Mouse (Mus musculus) hindbrain, embryonic 10.5 days (tissue): ENCODE results near the gene Sh3rf1. TPM values are rescaled to one million over a fixed set of nuclear protein-coding genes. Genes with fewer than 3 reads are reported as not detected.
"Not testable (repeated sequence)": the region's sequence is repeated elsewhere in the genome, so short reads cannot be mapped to it uniquely, and the experiment has no call there.

Experiments
- DNase-seq: peaks from one replicate; pipeline ENCODE4 v3.0.0-alpha.2; 2017; ENCODE audit warnings: low spot score
- H3K27ac ChIP-seq: fragments of 300-500 bp; sonication (generic); 2 replicates; pipeline ENCODE4 v1.5.1; 2016; ENCODE audit warnings: mild to moderate bottlenecking, moderate library complexity
- H3K27me3 ChIP-seq: fragments of 300-500 bp; sonication (generic); 2 replicates; pipeline ENCODE4 v1.6.1; 2016; ENCODE audit warnings: mild to moderate bottlenecking; ENCODE audit not compliant: poor library complexity, insufficient read depth, severe bottlenecking
- H3K36me3 ChIP-seq: fragments of 300-500 bp; sonication (generic); 2 replicates; pipeline ENCODE4 v1.6.1; 2016; ENCODE audit warnings: mild to moderate bottlenecking, moderate library complexity
- H3K4me1 ChIP-seq: fragments of 300-500 bp; sonication (generic); replicated peaks from 2 replicates; pipeline ENCODE4 v1.6.1; 2016; ENCODE audit warnings: mild to moderate bottlenecking
- H3K4me3 ChIP-seq: fragments of 300-500 bp; sonication (generic); 2 replicates; pipeline ENCODE4 v1.5.1; 2016; ENCODE audit warnings: mild to moderate bottlenecking, moderate library complexity
- H3K9me3 ChIP-seq: fragments of 300-500 bp; sonication (generic); 2 replicates; pipeline ENCODE4 v1.6.1; 2016; ENCODE audit warnings: mild to moderate bottlenecking, moderate library complexity
- WGBS: fragments of 180-500 bp; shearing (Covaris S2); methylation state at CpG from one replicate; pipeline ENCODE4 v1.1.7; 2016; 5-methylcytosine and 5-hydroxymethylcytosine counted together
- polyA plus RNA-seq: library from polyadenylated mRNA; unstranded; fragments of >200 nt; fragmentation: Nextera tagmentation; extraction: Ambion mirVana; gene quantifications from 2 replicates; pipeline ENCODE4 v1.2.1, GENCODE M21; 2016

The Sh3rf1 gene
- polyA plus RNA-seq, 1 experiment from 2014 or later = 20.3 TPM

- Histone ChIP-seq H3K4me3 (peak overlapping the region; percentile 10; the same call in 1 of the 2 replicates), H3K36me3 (peaks cover 59% of the 10 kb centered on the region)
- 8% methylated on average over 7 of the region's 7 CpGs for WGBS
These were observed 163.0 kb downstream of the Sh3rf1 start for GRCm38 (mm10) chr8:61386645-61387044.

GRCm38 (mm10) chr8:61387501-61387963, 163.9 kb downstream of the Sh3rf1 start:
- Histone ChIP-seq H3K36me3 (peaks cover 56% of the 10 kb centered on the region), H3K27me3 (no peaks in the 10 kb centered on the region), H3K4me1 (peaks cover 56% of the 10 kb centered on the region), H3K4me3 (peak overlapping the region; percentile 28), H3K27ac (peak overlapping the region; percentile 89), H3K9me3 (no peaks in the 10 kb centered on the region)
- peak; percentile 65 for DNase-seq
- WGBS = 31% methylated on average over 6 of the region's 6 CpGs

More at GRCm38 (mm10) chr8:61386645-61387044, 163.0 kb downstream of the Sh3rf1 start:
- H3K9me3 ChIP-seq = no peaks in the 10 kb centered on the region
- peaks cover 56% of the 10 kb centered on the region for H3K4me1 ChIP-seq
- H3K27ac ChIP-seq = peak overlapping the region; percentile 89
- peak; percentile 82 for DNase-seq
- H3K27me3 ChIP-seq = no peaks in the 10 kb centered on the region

GRCm38 (mm10) chr8:61388341-61388740, 164.7 kb downstream of the Sh3rf1 start:
- no peaks in the 10 kb centered on the region for H3K9me3 ChIP-seq
- peak overlapping the region; percentile 89 for H3K27ac ChIP-seq
- H3K27me3 ChIP-seq = no peaks in the 10 kb centered on the region
- peaks cover 56% of the 10 kb centered on the region for H3K4me1 ChIP-seq
- no peak for DNase-seq
- peaks cover 56% of the 10 kb centered on the region for H3K36me3 ChIP-seq
- no peak overlapping the region for H3K4me3 ChIP-seq
- 85% methylated on average over 9 of the region's 9 CpGs for whole genome bisulfite sequencing

- Histone ChIP-seq H3K4me3 (no peak overlapping the region), H3K36me3 (peaks cover 53% of the 10 kb centered on the region), H3K4me1 (peaks cover 47% of the 10 kb centered on the region), H3K9me3 (no peaks in the 10 kb centered on the region), H3K27ac (peak overlapping the region; percentile 63), H3K27me3 (no peaks in the 10 kb centered on the region)
- WGBS = 70% methylated on average over 18 of the region's 18 CpGs
- DNase-seq = no peak
These were observed 166.8 kb downstream of the Sh3rf1 start for GRCm38 (mm10) chr8:61390307-61391057.

GRCm38 (mm10) chr8:61391058-61391434, 167.4 kb downstream of the Sh3rf1 start:
- peaks cover 53% of the 10 kb centered on the region for H3K36me3 ChIP-seq
- no peak for DNase-seq
- H3K9me3 ChIP-seq = no peaks in the 10 kb centered on the region
- H3K27ac ChIP-seq = peak overlapping the region; percentile 63
- 93% methylated on average over 13 of the region's 13 CpGs for WGBS
- peaks cover 41% of the 10 kb centered on the region for H3K4me1 ChIP-seq
- no peaks in the 10 kb centered on the region for H3K27me3 ChIP-seq
- H3K4me3 ChIP-seq = no peak overlapping the region

GRCm38 (mm10) chr8:61397139-61397538, 173.5 kb downstream of the Sh3rf1 start:
- Histone ChIP-seq H3K36me3 (peaks cover 42% of the 10 kb centered on the region), H3K27ac (no peak overlapping the region), H3K27me3 (no peaks in the 10 kb centered on the region), H3K9me3 (no peaks in the 10 kb centered on the region), H3K4me1 (no peaks in the 10 kb centered on the region), H3K4me3 (no peak overlapping the region)
- 88% methylated on average over 2 of the region's 2 CpGs for WGBS
- no peak for DNase-seq

GRCm38 (mm10) chr8:61397755-61398154, 174.1 kb downstream of the Sh3rf1 start:
- Histone ChIP-seq H3K36me3 (peaks cover 36% of the 10 kb centered on the region), H3K27me3 (no peaks in the 10 kb centered on the region), H3K4me1 (peaks cover 3% of the 10 kb centered on the region), H3K4me3 (no peak overlapping the region), H3K27ac (no peak overlapping the region), H3K9me3 (no peaks in the 10 kb centered on the region)
- WGBS = 96% methylated on average over 7 of the region's 7 CpGs
- no peak for DNase-seq

- Histone ChIP-seq H3K36me3 (no peaks in the 10 kb centered on the region), H3K9me3 (no peaks in the 10 kb centered on the region), H3K27me3 (no peaks in the 10 kb centered on the region), H3K27ac (peak overlapping the region; percentile 81), H3K4me3 (no peak overlapping the region), H3K4me1 (peaks cover 27% of the 10 kb centered on the region)
- 75% methylated on average over 7 of the region's 7 CpGs for WGBS
- DNase-seq = no peak
These were observed 179.2 kb downstream of the Sh3rf1 start for GRCm38 (mm10) chr8:61402861-61403260.

GRCm38 (mm10) chr8:61403266-61404177, 179.8 kb downstream of the Sh3rf1 start:
- no peaks in the 10 kb centered on the region for H3K27me3 ChIP-seq
- 16% methylated on average over 6 of the region's 6 CpGs for WGBS
- no peak overlapping the region for H3K4me3 ChIP-seq
- H3K9me3 ChIP-seq = no peaks in the 10 kb centered on the region
- no peaks in the 10 kb centered on the region for H3K36me3 ChIP-seq
- DNase-seq = peak; percentile 53
- H3K4me1 ChIP-seq = peaks cover 27% of the 10 kb centered on the region
- H3K27ac ChIP-seq = peak overlapping the region; percentile 81

- WGBS = 34% methylated on average over 3 of the region's 3 CpGs
- H3K36me3 ChIP-seq = no peaks in the 10 kb centered on the region
These were observed 180.5 kb downstream of the Sh3rf1 start for GRCm38 (mm10) chr8:61404178-61404560.

GRCm38 (mm10) chr8:61409081-61409480, 185.4 kb downstream of the Sh3rf1 start:
- no peaks in the 10 kb centered on the region for H3K36me3 ChIP-seq
- no peak overlapping the region for H3K27ac ChIP-seq
- no peak overlapping the region for H3K4me3 ChIP-seq
- H3K27me3 ChIP-seq = no peaks in the 10 kb centered on the region
- WGBS = 95% methylated on average over 4 of the region's 4 CpGs
- no peaks in the 10 kb centered on the region for H3K9me3 ChIP-seq
- peaks cover 11% of the 10 kb centered on the region for H3K4me1 ChIP-seq
- DNase-seq = no peak

More at GRCm38 (mm10) chr8:61404178-61404560, 180.5 kb downstream of the Sh3rf1 start:
- Histone ChIP-seq H3K27me3 (no peaks in the 10 kb centered on the region), H3K9me3 (no peaks in the 10 kb centered on the region), H3K27ac (peak overlapping the region; percentile 81), H3K4me1 (peaks cover 27% of the 10 kb centered on the region), H3K4me3 (no peak overlapping the region)
- peak; percentile 25 for DNase-seq

GRCm38 (mm10) chr8:61409712-61410111, 186.0 kb downstream of the Sh3rf1 start:
- H3K4me1 ChIP-seq, H3K27me3 ChIP-seq, H3K36me3 ChIP-seq, DNase-seq, H3K27ac ChIP-seq, H3K9me3 ChIP-seq, H3K4me3 ChIP-seq: not testable (repeated sequence)
- WGBS = 94% methylated on average over 5 of the region's 5 CpGs

GRCm38 (mm10) chr8:61419521-61419920, 195.8 kb downstream of the Sh3rf1 start:
- DNase-seq = no peak
- H3K4me3 ChIP-seq = no peak overlapping the region
- WGBS = 88% methylated on average over 3 of the region's 3 CpGs

More at GRCm38 (mm10) chr8:61419521-61419920, 195.8 kb downstream of the Sh3rf1 start:
- H3K36me3 ChIP-seq = no peaks in the 10 kb centered on the region
- H3K9me3 ChIP-seq = 0 out of 2 replicates have a peak, but pooled peaks cover 2% of the 10 kb centered on the region
- H3K4me1 ChIP-seq = peaks cover 8% of the 10 kb centered on the region; the same call in 1 of the 2 replicates
- H3K27me3 ChIP-seq = no peaks in the 10 kb centered on the region
- H3K27ac ChIP-seq = no peak overlapping the region
